Mouse (Mus musculus) CH12.LX (cell line): ENCODE data around the gene Tbcb. TPM values are rescaled to one million over a fixed set of nuclear protein-coding genes. Genes with fewer than 3 reads are reported as not detected.
"Not testable (repeated sequence)": the region's sequence is repeated elsewhere in the genome, so short reads cannot be mapped to it uniquely, and the experiment has no call there.

ENCODE experiments used
- DNase-seq: peaks from one replicate; pipeline ENCODE4 v3.0.0-alpha.2; 2013; ENCODE audit errors: extremely low read depth
- H3K27ac ChIP-seq: 2 replicates; pipeline ENCODE4 v1.5.1; 2012; ENCODE audit warnings: low read depth, mild to moderate bottlenecking, control low read depth, moderate library complexity; ENCODE audit not compliant: insufficient read depth
- H3K27me3 ChIP-seq: replicated peaks from 2 replicates; pipeline ENCODE3; 2012; ENCODE audit warnings: inconsistent platforms
- H3K36me3 ChIP-seq, 2 experiments: replicated peaks in 1 of 2; 2 replicates each; pipeline versions ENCODE3 to v1.6.1; 2012; ENCODE audit warnings: inconsistent platforms in 1 of 2, low read length in 1 of 2, mild to moderate bottlenecking in 1 of 2, mixed read lengths in 1 of 2, moderate library complexity in 1 of 2; ENCODE audit not compliant: control insufficient read depth in 1 of 2, insufficient read depth in 1 of 2
- H3K4me1 ChIP-seq, 2 experiments: 2 replicates each; pipeline ENCODE4 v1.6.1; 2012; ENCODE audit warnings: inconsistent platforms in 1 of 2, moderate library complexity in 1 of 2; ENCODE audit not compliant: insufficient read depth in 2 of 2, control insufficient read depth in 1 of 2
- H3K4me2 ChIP-seq: 2 replicates; pipeline ENCODE4 v1.6.1; 2012; ENCODE audit warnings: low read depth, mild to moderate bottlenecking, control low read depth; ENCODE audit not compliant: poor library complexity, insufficient read depth, severe bottlenecking
- H3K4me3 ChIP-seq, 3 experiments: fragments of 150-350 bp in 1 of 3; sonication (generic) in 1 of 3; replicated peaks in 1 of 3; 2 replicates each; pipeline versions ENCODE3 to v1.5.1; 2011 to 2012; ENCODE audit warnings: low read depth in 2 of 3, low read length in 2 of 3, mild to moderate bottlenecking in 2 of 3, moderate library complexity in 2 of 3, control low read depth in 1 of 3, improper control_type of control experiment in 1 of 3, inconsistent platforms in 1 of 3, mixed read lengths in 1 of 3; ENCODE audit not compliant: poor library complexity in 1 of 3
- H3K79me2 ChIP-seq: replicated peaks from 2 replicates; pipeline ENCODE4 v1.6.1; 2012; ENCODE audit warnings: mild to moderate bottlenecking, moderate library complexity; ENCODE audit not compliant: control insufficient read depth, poor library complexity, insufficient read depth, severe bottlenecking; ENCODE audit errors: extremely low read depth
- H3K9ac ChIP-seq: 2 replicates; pipeline ENCODE4 v1.6.1; 2012; ENCODE audit warnings: low read depth, mild to moderate bottlenecking, control low read depth, moderate library complexity; ENCODE audit not compliant: insufficient read depth
- H3K9me3 ChIP-seq: replicated peaks from 2 replicates; pipeline ENCODE3; 2012; ENCODE audit warnings: low read length, inconsistent platforms, mixed read lengths
- BHLHE40 ChIP-seq: IDR thresholded peaks from 2 replicates; pipeline ENCODE4 v1.6.1; 2011; ENCODE audit warnings: mild to moderate bottlenecking, low read depth, low read length, improper control_type of control experiment
- CHD2 ChIP-seq: IDR thresholded peaks from 2 replicates; pipeline ENCODE4 v1.6.1; 2011; ENCODE audit warnings: low read length, improper control_type of control experiment
- CTCF ChIP-seq, 2 experiments: IDR thresholded peaks in 1 of 2; conservative IDR thresholded peaks in 1 of 2; 2 replicates each; pipeline ENCODE4 v1.5.1; 2011 to 2012; ENCODE audit warnings: low read depth in 2 of 2, low read length in 2 of 2, improper control_type of control experiment in 1 of 2, inconsistent platforms in 1 of 2, mild to moderate bottlenecking in 1 of 2, moderate library complexity in 1 of 2
- GABPA ChIP-seq: IDR thresholded peaks from 2 replicates; pipeline ENCODE4 v1.6.1; 2012; ENCODE audit warnings: low read depth, low read length, improper control_type of control experiment, inconsistent platforms; ENCODE audit not compliant: insufficient replicate concordance
- HCFC1 ChIP-seq: IDR thresholded peaks from 2 replicates; pipeline ENCODE4 v1.6.1; 2012; ENCODE audit warnings: low read depth, mild to moderate bottlenecking, inconsistent platforms, low read length, improper control_type of control experiment
- IRF4 ChIP-seq: IDR thresholded peaks from 2 replicates; pipeline ENCODE4 v1.6.1; 2014; ENCODE audit warnings: low read depth, mild to moderate bottlenecking, inconsistent platforms, low read length, improper control_type of control experiment
- JUN ChIP-seq: IDR thresholded peaks from 2 replicates; pipeline ENCODE4 v1.6.1; 2011; ENCODE audit warnings: low read depth, mild to moderate bottlenecking, low read length, improper control_type of control experiment, moderate library complexity; ENCODE audit not compliant: insufficient read depth
- JUND ChIP-seq: conservative IDR thresholded peaks from 2 replicates; pipeline ENCODE4 v1.6.1; 2011; ENCODE audit warnings: low read depth, low read length, improper control_type of control experiment
- MAZ ChIP-seq: IDR thresholded peaks from 2 replicates; pipeline ENCODE4 v1.6.1; 2012; ENCODE audit warnings: low read depth, mild to moderate bottlenecking, inconsistent platforms, low read length, improper control_type of control experiment, moderate library complexity
- MEF2A ChIP-seq: IDR thresholded peaks from 2 replicates; pipeline ENCODE4 v1.6.1; 2014; ENCODE audit warnings: low read depth, mild to moderate bottlenecking, inconsistent platforms, low read length, improper control_type of control experiment, borderline replicate concordance
- MYC ChIP-seq: IDR thresholded peaks from 2 replicates; pipeline ENCODE4 v1.6.1; 2011; ENCODE audit warnings: low read depth, mild to moderate bottlenecking, improper control_type of control experiment, low read length
- NELFE ChIP-seq: IDR thresholded peaks from 2 replicates; pipeline ENCODE4 v1.6.1; 2011; ENCODE audit warnings: low read depth, low read length, improper control_type of control experiment
- NRF1 ChIP-seq: IDR thresholded peaks from 2 replicates; pipeline ENCODE4 v1.6.1; 2014; ENCODE audit warnings: low read depth, mild to moderate bottlenecking, inconsistent platforms, low read length, improper control_type of control experiment, moderate library complexity
- POLR2AphosphoS2 ChIP-seq: IDR thresholded peaks from 2 replicates; pipeline ENCODE4 v1.6.1; 2011; ENCODE audit warnings: low read depth, low read length, improper control_type of control experiment
- RAD21 ChIP-seq: IDR thresholded peaks from 2 replicates; pipeline ENCODE4 v1.6.1; 2011; ENCODE audit warnings: low read depth, mild to moderate bottlenecking, low read length, improper control_type of control experiment, moderate library complexity
- SIN3A ChIP-seq: IDR thresholded peaks from 2 replicates; pipeline ENCODE4 v1.6.1; 2012; ENCODE audit warnings: low read length, improper control_type of control experiment, inconsistent platforms
- SMC3 ChIP-seq: IDR thresholded peaks from 2 replicates; pipeline ENCODE4 v1.6.1; 2011; ENCODE audit warnings: low read depth, low read length, improper control_type of control experiment
- TBP ChIP-seq: conservative IDR thresholded peaks from 2 replicates; pipeline ENCODE4 v1.6.1; 2011; ENCODE audit warnings: low read depth, low read length, improper control_type of control experiment
- TCF12 ChIP-seq: IDR thresholded peaks from 2 replicates; pipeline ENCODE4 v1.6.1; 2014; ENCODE audit warnings: low read depth, mild to moderate bottlenecking, inconsistent platforms, low read length, improper control_type of control experiment
- UBTF ChIP-seq: IDR thresholded peaks from 2 replicates; pipeline ENCODE4 v1.6.1; 2012; ENCODE audit warnings: low read depth, mild to moderate bottlenecking, inconsistent platforms, low read length, improper control_type of control experiment, moderate library complexity
- ZC3H11A ChIP-seq: IDR thresholded peaks from 2 replicates; pipeline ENCODE4 v1.6.1; 2012; ENCODE audit warnings: low read depth, mild to moderate bottlenecking, inconsistent platforms, low read length, improper control_type of control experiment
- ZKSCAN1 ChIP-seq: IDR thresholded peaks from 2 replicates; pipeline ENCODE4 v1.6.1; 2012; ENCODE audit warnings: low read depth, inconsistent platforms, low read length, improper control_type of control experiment, borderline replicate concordance
- ZMIZ1 ChIP-seq: IDR thresholded peaks from 2 replicates; pipeline ENCODE4 v1.6.1; 2012; ENCODE audit warnings: low read depth, mild to moderate bottlenecking, inconsistent platforms, low read length, improper control_type of control experiment
- ZNF384 ChIP-seq: IDR thresholded peaks from 2 replicates; pipeline ENCODE4 v1.6.1; 2012; ENCODE audit warnings: low read depth, low read length, improper control_type of control experiment, inconsistent platforms
- dilution Hi-C: fragments of 300-500 bp; cut with MboI; formaldehyde crosslinking; loops from 2 replicates; pipeline ENCODE4 v1.14.3; 2020; ENCODE audit warnings: low sequenced_read_pairs; ENCODE audit not compliant: extremely low pct_unique_long_range_greater_than_20kb, extremely low pct_ligation_motif_present
- in situ Hi-C: fragments of 300-500 bp; cut with MboI; formaldehyde crosslinking; loops from 3 replicates; pipeline ENCODE4 v1.14.3; 2019; ENCODE audit warnings: low sequenced_read_pairs, low pct_ligation_motif_present, low pct_unique_long_range_greater_than_20kb, mixed read lengths
- polyA plus RNA-seq: library from polyadenylated mRNA; unstranded; fragments of >175 nt; gene quantifications from 2 replicates; pipeline ENCODE4 v1.2.1, GENCODE M21; 2012; ENCODE audit warnings: low read depth; ENCODE audit not compliant: insufficient read length
- total RNA-seq, 2 experiments: library from RNA; depleted of rRNA; stranded (reverse); fragments of 300-350 nt in 1 of 2; fragments of >200 nt in 1 of 2; gene quantifications; 2 replicates each; pipeline ENCODE4 v1.2.3; 2012 to 2014

Tbcb gene
- total and polyA plus RNA-seq, 3 experiments = 57.7 to 89.6 (median 79.9) TPM

GRCm38 (mm10) chr7:30211025-30211424 is 21.0 kb downstream of the Tbcb start:
- in situ Hi-C loops = no loop called here
- DNase-seq = no peak
- no peak overlapping the region for H3K27ac ChIP-seq
- no peaks in the 10 kb centered on the region for H3K36me3 ChIP-seq
- H3K4me2 ChIP-seq = no peak overlapping the region
- H3K4me3 ChIP-seq = no peak overlapping the region
- H3K9ac ChIP-seq = no peak overlapping the region
- dilution Hi-C loops = no loop called here
- no peaks in the 10 kb centered on the region for H3K79me2 ChIP-seq
- H3K27me3 ChIP-seq = peaks cover 3% of the 10 kb centered on the region
- TF ChIP-seq ZNF384 (no peak), MEF2A (no peak), ZKSCAN1 (no peak), JUND (no peak), JUN (no peak), TBP (no peak), NELFE (no peak), GABPA (no peak), IRF4 (no peak)
- no peaks in the 10 kb centered on the region for H3K9me3 ChIP-seq
- no peaks in the 10 kb centered on the region for H3K4me1 ChIP-seq

- H3K4me3 ChIP-seq, H3K79me2 ChIP-seq, dilution Hi-C loops, H3K4me2 ChIP-seq, H3K36me3 ChIP-seq, in situ Hi-C loops, H3K27ac ChIP-seq, H3K27me3 ChIP-seq, DNase-seq, H3K4me1 ChIP-seq, H3K9ac ChIP-seq, H3K9me3 ChIP-seq: not testable (repeated sequence)
- TF ChIP-seq TBP = peak; percentile 76; the same call in 1 of the 2 replicates
Observed at GRCm38 (mm10) chr7:30206364-30206763, 25.7 kb downstream of the Tbcb start.

- peak; percentile 67 for DNase-seq
- Histone ChIP-seq H3K4me2 (no peak overlapping the region), H3K36me3 (no peaks in the 10 kb centered on the region), H3K9ac (no peak overlapping the region), H3K4me3 (no peak overlapping the region), H3K27ac (no peak overlapping the region), H3K9me3 (no peaks in the 10 kb centered on the region), H3K4me1 (peaks cover 4 to 10% of the 10 kb centered on the region in 2 experiments; a peak in 3 of 4 replicates), H3K27me3 (no peaks in the 10 kb centered on the region), H3K79me2 (no peaks in the 10 kb centered on the region)
- in situ Hi-C loops (no loop called here), dilution Hi-C loops (no loop called here)
- TF ChIP-seq CTCF (conservative IDR thresholded peaks at IDR 0.05 in 1 of 2, IDR thresholded peaks at IDR 0.05 in 1 of 2; ENCODE audit: low read depth in 2 of 2, low read length in 2 of 2) (peak; percentile 82 to 95), SIN3A (0 out of 2 replicates have a peak, but pooled peaks have one; percentile 36), NELFE (0 out of 2 replicates have a peak, but pooled peaks have one; percentile 51), MEF2A (0 out of 2 replicates have a peak, but pooled peaks have one; percentile 28), BHLHE40 (0 out of 2 replicates have a peak, but pooled peaks have one; percentile 8), JUN (no peak), SMC3 (peak; percentile 96), HCFC1 (peak; percentile 39), TCF12 (no peak), JUND (no peak; the same call in 1 of the 2 replicates), UBTF (no peak), MAZ (0 out of 2 replicates have a peak, but pooled peaks have one; percentile 31), CHD2 (no peak), IRF4 (peak; percentile 37; the same call in 1 of the 2 replicates), MYC (no peak), NRF1 (no peak), RAD21 (peak; percentile 85), ZMIZ1 (no peak), ZC3H11A (peak; percentile 28; the same call in 1 of the 2 replicates), POLR2AphosphoS2 (no peak)
Observed at GRCm38 (mm10) chr7:30205383-30205782, 26.7 kb downstream of the Tbcb start.
